In the genomic region with DNA sequence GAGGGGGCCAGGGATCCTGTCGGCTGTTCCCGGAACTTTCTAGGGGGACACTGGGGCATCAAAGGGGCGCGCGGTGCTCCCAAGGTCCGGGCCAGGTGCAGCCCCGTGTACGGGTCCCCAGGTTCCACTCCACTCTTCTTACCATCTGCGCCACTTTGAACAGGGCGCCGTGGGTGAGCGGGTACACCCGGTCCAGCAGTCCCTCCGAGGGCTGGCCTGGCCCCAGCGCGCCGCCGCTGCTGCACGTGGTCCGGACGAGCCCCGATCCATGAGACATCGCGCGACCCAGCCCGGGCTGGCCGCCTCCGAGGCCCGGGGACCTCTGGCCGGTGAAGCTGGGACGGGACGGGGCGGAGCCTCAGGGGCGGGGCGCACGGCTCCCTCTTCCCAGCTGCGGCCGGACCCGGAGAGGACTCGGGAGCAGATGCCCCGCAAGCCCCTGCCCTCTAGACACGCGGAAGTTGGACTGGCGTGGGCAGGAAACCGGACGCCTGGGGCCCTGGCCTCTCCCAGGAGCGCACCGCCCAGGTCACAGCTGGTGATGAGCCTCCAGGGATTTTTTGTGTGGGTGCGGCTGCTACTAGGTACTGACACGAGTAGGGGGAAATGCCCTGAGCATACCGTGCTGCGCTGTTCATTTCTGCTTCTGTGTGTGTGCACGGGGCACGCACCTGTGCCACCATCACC, we compare ENCODE assay signal across 1 mouse cellular context.
TF ChIP-seq lines count a peak whose summit lies in the region.

A gene (minus strand): TSS at position 331 of the 687 bp plus-strand sequence.

TF ChIP-seq in MEL, 35 proteins besides CTCF, POLR2A, EP300 and RAD21 (continued from another document):
- TF ChIP-seq MAFK (IDR thresholded peaks at IDR 0.05; ENCODE audit: borderline replicate concordance, low read depth, low read length) (no peak), MYB (IDR thresholded peaks at IDR 0.05; ENCODE audit: low read depth, low read length) (no peak), ZKSCAN1 (IDR thresholded peaks at IDR 0.05; ENCODE audit: low read depth, low read length) (no peak), ELF1 (IDR thresholded peaks at IDR 0.05; ENCODE audit: low read depth, low read length) (peak; percentile 70), MYC (IDR thresholded peaks at IDR 0.05; ENCODE audit: low read depth, low read length) (peak; percentile 77), ZMIZ1 (IDR thresholded peaks at IDR 0.05; ENCODE audit: low read depth, low read length) (peak; percentile 75; the same call in 1 of the 2 replicates), SIN3A (IDR thresholded peaks at IDR 0.05; ENCODE audit: low read length) (peak; percentile 60; the same call in 1 of the 2 replicates), GABPA (IDR thresholded peaks at IDR 0.05; ENCODE audit: low read depth, low read length) (no peak), HCFC1 (IDR thresholded peaks at IDR 0.05; ENCODE audit: low read depth, low read length) (peak; percentile 54; the same call in 1 of the 2 replicates), BHLHE40 (IDR thresholded peaks at IDR 0.05; ENCODE audit: borderline replicate concordance, low read depth, low read length) (no peak), MAZ (IDR thresholded peaks at IDR 0.05; ENCODE audit: low read depth, low read length) (peak; percentile 44), SMC3 (IDR thresholded peaks at IDR 0.05; ENCODE audit: low read depth, low read length) (no peak), JUND (IDR thresholded peaks at IDR 0.05; ENCODE audit: low read depth, low read length) (no peak), USF2 (IDR thresholded peaks at IDR 0.05; ENCODE audit: borderline replicate concordance in 1 of 2, insufficient read depth in 1 of 2, low read depth in 1 of 2, low read length in 2 of 2) (no peak), KAT2A (conservative IDR thresholded peaks at IDR 0.05; ENCODE audit: low read depth, low read length) (no peak; the same call in 1 of the 2 replicates), USF1 (IDR thresholded peaks at IDR 0.05; ENCODE audit: low read depth, low read length) (peak; percentile 45), RCOR1 (IDR thresholded peaks at IDR 0.05; ENCODE audit: low read depth, low read length) (0 out of 2 replicates have a peak, but pooled peaks have one; percentile 32), ZNF384 (IDR thresholded peaks at IDR 0.05; ENCODE audit: low read depth, low read length) (no peak), NELFE (IDR thresholded peaks at IDR 0.05; ENCODE audit: low read depth, low read length) (peak; percentile 73), NRF1 (IDR thresholded peaks at IDR 0.05; ENCODE audit: insufficient read depth, low read depth, low read length, poor library complexity, severe bottlenecking) (peak; percentile 15; the same call in 1 of the 2 replicates), E2F4 (IDR thresholded peaks at IDR 0.05; ENCODE audit: borderline replicate concordance, low read depth, low read length) (no peak), TBP (IDR thresholded peaks at IDR 0.05; ENCODE audit: low read depth, low read length) (peak; percentile 47; the same call in 1 of the 2 replicates)
TF ChIP-seq in MEL: peak in this region for 16.
